Mouse (Mus musculus) telencephalon, adult 2 months (tissue): ENCODE data around the gene Plxnc1.

Experiments used
- DNase-seq: peaks from one replicate; pipeline ENCODE4 v3.0.0-alpha.2; 2011; ENCODE audit warnings: low read depth, low spot score

Gene Plxnc1

DNA sequence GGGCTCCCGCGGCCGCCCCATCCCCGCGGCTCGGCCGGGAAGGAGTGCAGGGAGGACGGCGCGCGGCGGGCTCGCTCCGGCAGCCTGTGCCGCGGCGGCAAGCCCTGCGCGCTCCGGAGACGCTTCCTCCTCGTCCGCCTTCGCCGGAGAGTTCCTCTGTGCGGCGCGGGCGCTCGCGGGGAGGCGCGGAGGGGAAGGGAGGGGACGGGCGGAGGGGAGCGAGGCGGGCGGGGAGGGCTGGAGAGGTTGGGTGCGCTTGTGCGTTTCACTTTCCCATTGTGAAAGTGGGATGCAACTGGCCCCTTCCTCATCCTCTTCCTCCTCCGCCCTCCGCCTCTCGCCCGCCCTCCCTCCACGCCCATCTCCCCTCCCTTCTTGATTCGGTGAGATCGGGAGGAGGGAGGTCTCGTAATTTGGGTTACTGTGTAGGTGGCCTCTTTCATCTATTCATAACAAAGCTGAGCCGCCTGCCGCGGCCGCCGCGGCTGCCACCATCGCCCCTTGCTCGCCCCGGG is at the start of gene Plxnc1:
TSS of gene Plxnc1 (minus strand) at position 145 of the 515 bp plus-strand sequence.
- DNase-seq, result peak; percentile 69

DNA sequence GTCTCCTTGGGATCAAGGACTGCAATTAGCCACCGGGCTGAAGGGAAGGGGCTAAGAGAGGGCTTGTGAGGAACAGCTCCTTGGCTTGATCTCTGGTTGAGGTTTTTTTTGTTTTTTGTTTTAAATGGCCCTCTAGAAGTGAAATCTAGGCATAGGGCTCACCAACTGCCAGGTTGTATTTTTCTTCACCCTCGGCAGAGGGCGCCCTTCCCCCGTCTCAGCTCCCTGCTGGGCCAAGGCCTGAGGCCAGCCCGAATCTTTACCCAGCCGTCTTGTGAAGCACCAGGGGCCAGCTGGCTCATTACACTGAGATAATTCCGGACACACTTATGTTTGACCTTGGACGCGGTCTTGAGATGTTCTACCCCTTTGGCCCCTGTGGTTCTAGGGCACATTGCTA is 47.5 kb upstream of the Plxnc1 start:
- DNase-seq, result no peak

DNA sequence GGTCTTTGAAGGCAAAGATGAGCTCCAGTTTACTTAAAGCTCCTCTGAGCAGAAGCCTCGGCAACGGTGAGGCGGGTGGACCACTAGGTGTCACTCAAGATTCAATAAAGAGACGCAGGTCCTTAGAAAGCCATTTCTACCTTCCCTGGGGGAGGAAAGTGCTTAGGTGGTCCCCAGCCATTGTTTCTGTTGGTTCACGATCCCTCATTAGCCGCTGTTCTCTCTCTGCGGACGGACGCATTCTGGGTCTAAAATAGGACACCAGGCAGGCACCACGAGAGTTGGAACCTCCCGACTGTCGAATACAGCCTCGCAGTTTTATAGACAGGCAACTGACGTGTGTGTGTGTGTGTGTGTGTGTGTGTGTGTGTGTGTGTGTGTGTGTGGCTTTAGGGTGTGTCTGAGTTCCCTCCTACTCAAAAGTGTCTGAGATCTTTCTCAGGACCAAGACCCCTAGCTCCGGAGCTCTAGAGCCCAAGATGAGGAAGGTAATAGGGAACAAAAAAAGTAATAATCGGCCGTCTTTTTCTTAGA is 47.0 kb upstream of the Plxnc1 start:
- DNase-seq, result peak; percentile 69

DNA sequence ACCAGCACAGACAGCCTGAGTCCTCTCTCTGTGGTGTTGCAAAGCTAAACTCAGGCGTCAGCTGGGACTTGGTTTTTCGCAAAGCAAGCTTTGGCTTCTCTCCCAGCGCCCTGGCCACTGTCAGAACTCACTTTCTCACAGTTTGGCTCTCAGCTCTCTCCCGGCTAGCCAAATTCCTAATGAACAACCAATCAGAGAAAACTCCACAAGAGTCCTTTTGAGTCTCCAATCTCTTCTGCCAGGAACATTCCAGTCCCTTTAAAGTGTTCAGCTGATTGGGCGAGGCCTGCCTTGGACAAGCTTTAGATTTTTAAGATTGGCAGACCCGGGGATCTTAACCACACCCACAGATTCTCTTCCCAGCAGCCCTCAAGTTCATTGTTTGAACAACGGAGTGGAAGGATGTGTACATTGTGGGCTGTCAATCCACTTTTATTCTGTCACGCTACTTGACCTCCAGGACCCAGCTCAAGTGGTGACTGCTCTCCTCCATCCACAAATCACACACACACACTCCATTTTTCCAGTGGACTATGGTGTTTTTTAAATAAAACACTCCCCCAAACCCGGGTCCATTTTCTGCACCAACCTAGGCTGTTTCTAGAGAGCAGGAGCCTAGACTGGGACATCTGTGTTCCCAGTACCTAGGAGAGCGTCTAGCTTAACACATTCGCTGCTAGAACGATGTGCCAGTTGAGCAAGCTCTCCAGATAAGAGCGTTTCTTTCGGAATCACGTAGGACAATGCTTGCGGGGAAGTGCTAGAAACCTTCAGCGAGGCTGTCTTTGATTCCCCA is 46.3 kb upstream of the Plxnc1 start:
- DNase-seq, result no peak

DNA sequence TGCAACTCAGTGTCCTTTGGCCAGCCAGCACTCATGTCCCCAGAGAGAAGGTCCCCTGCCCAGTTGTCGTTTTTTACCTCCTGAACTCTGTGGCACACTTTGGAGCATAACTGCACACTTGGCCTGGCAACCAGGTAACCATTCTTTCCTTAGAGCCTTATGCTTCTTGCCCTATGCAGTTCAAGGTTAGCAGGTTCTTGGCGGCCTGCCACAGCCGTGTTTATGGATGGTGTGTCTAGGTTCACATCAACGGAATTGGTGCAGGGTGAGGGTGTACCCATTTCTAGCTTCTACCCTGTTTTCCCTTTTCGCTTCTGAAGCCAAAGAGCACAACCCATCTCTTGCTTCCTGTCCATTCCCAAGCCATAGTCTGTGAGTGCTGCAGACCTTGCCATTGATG is 44.7 kb upstream of the Plxnc1 start:
- no peak for DNase-seq

DNA sequence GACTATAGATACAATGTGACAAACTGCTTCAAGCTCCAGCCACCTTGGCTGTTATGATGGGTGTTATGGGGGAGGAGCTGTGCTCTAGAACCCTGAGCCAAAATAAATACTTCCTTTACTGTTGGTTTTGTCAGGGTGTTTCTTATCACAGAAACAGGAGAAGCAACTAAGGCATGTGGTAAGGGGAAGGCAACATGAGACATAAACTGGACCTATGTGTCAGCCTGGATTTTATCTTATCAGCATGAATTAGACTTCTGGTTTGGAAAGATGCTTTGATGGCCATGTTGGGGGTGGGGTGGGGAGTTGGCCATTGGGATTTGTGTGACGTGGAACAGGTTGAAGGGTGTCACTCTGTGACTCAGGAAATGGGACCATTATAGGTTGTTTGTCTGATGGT is 40.5 kb upstream of the Plxnc1 start:
- DNase-seq, result no peak

DNA sequence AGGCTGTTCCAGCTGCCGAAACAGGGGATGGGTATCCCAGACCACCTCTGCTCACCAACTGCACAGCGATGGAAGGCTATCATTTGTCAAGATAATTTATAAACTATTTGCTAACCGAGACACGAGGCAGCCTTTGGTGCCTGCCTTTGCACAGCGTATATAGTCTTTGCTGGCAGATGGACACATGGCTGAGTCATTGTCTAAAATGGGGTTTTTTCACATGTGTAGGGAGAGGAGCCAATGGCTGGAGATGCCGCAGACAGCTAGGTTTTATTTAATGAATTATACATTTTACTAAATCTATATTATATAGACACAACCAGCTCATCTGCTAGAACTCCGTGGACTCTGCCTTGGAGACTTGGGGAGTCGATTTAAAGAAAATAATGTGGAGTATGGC is 37.9 kb upstream of the Plxnc1 start:
- DNase-seq, result peak; percentile 64

DNA sequence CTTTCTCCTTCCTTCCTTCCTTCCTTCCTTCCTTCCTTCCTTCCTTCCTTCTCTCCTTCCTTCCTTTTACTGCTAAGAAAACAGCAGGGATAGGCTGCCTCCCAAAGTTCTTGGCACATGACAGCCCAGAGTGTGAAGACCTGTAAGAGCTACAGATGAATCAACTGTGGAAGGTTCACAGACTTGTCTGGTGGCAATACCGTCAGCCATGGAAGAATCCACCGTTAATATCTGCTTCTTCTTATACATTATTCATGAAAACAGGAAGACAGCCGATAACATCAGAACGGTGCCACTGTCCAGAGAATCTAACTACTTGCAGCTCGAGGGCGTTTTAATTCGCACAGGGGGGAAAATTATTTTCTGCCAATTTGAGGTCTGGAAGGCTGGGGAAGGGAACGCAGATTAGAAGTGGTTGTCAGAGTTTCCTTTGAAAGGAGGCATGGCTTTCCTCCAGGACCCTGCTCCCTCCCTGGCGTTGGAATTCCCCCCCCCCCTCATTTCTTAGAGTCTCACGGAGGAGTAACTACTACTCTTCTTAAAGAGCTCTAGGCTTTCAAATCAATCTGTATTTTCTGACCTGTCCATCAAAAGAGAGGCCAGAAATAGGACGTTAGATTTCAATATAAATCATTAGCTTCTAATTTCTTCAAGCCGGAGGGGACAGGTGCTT is 37.0 kb upstream of the Plxnc1 start:
- DNase-seq, result no peak

DNA sequence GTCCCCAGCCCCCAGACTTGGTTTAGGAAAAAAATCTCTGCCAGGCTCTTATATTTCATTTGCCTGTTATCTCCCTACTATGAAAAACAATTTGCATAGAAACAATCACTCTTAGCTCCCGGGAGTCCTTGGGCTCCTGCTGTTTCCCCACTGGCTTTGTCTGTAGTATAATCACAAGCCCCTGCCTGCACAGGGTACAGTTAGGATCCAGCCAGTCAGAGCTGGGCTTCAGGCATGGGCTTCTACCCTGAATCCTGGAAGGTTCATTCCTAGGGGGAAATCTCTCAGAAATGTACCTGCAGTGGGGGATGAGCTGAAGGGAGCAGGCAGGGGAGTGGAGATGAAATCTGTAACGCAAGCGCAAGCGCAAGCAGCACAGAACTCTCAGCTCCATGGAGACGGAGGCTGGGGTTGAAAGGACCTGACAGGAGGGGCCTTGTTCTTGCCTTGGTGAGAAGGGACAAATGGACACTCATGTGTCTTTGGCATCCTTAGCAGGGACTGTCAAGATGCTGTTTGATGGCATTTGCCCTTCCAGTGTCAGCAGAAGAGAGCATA is 33.7 kb upstream of the Plxnc1 start:
- DNase-seq, result no peak

DNA sequence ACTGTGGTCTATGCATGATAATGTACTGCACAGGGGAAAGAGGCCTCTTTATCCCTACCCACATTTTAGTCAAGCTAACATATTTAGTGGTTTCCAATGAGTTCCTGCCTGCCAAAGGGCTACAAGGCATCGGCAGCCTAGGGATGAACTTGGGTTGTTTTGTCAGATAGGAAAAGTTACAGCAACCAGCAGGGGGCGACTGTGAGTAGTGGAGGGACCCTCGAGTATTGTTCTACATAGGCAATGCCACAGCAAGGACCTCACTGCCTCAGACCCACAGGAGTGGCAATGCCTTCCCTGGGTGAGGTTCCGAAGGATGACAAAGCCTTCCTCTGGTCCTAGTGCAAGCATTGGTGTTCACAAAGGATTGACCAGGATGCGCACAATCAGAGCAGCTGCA is 31.7 kb upstream of the Plxnc1 start:
- DNase-seq, result no peak

DNA sequence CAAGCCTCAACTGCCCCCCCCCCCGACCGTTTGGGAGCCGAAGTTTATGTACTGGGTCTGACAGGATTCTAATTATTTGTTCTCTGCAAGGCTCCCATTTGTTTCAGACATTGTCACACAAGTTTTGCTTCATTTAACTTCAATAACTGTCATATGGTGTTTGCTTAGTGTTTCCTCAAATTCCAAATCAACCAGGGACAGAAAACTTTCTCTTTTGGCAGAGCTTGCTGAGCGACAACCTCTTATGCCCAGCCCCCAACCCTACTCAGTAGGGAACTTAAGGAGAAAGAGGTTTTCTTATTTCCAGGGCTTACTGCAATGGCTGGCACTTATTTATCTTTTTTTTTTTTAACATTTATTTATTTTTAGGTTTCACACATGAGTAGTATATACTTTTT is 30.5 kb upstream of the Plxnc1 start:
- no peak for DNase-seq

DNA sequence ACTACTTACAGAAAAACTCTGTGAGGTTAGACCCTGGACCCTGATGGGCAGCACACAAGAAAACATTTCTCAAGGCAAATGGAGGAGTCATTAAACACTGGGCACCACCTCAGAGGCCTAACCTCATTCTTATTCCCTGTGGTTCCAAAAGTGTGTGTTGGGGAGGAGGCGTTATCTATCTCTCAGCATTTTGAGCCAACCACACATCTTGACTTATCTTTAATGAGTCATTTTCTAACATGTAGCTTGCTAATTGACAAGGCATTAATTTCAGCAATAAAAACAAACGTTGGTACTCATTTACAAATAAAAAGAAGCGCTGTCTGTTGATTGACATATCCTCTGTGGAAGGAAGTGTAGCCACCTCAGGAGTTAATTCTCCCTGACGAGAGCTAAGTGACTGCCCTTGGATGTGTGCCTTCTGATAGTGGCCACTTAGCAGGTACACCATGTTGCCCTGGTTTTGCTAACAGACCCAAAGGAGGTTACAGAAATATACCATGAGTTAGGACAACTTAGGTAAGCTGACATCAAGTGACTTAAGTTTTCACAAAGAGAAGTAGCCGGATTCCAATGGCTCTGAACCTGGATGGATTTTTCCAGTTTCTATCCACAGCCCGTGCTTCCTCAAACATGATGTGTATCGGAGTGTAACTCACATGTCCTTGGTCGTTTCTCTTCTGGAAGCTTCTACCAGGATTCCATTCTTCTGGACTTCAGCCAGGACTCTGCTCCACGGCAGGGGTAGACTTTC is 29.9 kb upstream of the Plxnc1 start:
- DNase-seq, result no peak

DNA sequence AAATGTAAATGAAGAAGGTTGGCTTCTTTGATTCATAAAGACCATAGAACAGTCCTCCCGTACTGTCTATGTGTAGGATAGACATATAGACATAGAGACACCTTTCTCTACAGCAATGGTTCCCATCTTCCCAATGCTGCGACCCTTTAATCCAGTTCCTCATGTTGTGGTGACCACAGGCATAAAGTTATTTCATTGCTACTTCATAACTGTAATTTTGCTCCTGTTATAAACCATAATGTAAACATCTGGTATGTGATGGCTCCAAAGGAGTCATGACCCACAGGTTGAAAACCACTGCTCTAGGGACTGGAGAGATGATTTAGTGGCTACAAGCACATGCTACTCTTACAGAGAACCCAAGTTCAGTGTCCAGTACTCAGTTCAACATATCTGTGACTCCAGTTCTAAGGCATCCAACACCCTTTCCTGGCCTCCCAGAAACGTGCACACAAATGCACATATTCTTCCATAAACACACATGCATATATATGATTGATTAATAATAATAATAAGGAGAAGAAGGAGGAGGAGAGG is 27.1 kb upstream of the Plxnc1 start:
- no peak for DNase-seq

DNA sequence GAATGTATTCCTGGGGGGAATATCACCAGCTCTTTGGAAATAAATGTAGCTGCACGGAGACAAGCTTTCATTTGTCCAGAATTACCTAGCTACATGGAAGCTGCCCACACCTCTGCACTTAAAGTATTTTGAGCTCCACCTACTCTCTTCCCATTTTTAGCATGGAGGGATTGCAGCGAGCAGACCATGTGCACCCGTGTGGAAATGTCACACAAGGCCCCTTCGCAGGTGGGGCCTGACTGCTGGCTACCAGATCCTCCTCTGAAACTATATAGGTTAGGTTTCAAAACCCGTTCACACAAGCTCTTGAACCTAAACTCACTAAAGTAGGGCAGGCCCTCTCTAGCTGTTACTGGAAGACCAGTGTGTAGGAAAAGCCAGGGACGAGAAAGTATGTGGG is 25.6 kb upstream of the Plxnc1 start:
- peak; percentile 73 for DNase-seq

DNA sequence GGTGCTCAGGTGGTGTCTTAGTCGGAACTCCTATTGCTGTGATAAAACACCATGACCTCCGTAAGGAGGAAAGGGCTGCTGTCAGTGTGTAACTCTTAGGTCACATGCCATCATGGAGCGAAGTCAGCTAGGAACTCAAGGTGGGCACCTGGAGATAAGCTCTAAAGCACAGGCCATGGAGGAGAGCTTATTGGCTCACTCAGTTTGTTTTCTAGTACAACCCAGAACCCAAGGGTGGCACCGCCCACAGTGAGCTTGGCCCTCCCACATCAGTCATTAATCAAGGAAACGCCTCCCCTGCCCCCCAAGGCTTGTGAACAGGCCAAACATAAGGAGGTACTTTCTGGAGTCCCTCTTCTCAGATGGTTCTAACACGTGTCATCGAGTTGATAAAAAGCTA is 22.8 kb upstream of the Plxnc1 start:
- no peak for DNase-seq

DNA sequence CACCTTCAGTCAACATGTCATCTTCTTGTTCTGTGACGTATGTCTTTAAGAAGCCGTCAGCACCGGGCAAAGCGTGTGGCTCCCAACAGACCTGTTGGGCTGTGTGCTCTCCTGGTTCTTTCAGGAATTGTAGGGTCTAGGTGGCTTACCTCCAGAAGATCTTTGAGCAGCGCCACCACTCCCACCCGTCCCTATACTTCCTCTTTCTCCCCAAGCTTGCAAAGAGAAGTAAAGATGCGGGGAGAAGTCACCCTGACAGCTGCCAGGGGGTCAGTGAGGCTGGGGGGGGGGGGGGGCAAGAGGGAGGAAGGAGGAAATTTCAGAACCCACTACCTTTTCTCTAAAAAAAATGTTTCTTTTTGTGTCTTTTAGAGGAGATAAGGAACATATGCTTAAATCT is 22.2 kb upstream of the Plxnc1 start:
- DNase-seq, result no peak

DNA sequence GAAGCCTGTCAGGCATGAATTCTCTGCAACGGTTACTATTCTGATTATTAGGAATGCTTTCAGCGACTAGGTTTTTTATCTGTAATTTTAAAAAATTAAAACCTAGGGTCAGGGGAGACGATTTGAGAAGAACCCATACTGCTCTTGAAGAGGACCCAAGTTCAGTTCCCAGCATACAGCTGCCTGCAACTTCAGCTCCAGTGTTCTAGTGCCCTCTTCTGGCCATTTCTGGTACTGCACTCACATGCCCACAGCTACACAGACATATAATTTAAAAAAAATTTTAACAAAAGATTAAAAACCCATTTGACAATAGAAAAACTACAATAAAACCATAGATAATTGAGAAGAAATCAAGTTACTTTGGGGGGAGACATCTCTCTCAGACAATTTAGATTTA is 20.5 kb upstream of the Plxnc1 start:
- DNase-seq, result no peak

DNA sequence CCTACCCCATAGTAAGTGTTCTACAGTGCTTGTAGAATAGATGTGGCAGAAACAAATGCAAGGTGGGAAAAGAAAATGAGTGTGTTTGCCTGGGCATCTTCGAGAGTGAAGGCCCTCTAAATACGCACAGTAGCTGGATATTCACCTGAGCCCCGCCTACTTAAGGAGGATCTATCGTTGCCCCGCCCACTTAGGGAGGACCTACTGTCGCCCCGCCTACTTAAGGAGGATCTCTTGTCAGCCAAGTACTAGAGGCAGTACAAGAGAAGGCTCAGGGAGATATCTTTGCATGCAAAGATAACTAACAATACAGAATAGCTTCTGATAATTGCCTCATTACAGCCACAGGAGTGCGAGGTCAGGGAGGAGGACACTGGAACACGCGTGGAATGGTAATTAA is 17.4 kb upstream of the Plxnc1 start:
- DNase-seq, result no peak

DNA sequence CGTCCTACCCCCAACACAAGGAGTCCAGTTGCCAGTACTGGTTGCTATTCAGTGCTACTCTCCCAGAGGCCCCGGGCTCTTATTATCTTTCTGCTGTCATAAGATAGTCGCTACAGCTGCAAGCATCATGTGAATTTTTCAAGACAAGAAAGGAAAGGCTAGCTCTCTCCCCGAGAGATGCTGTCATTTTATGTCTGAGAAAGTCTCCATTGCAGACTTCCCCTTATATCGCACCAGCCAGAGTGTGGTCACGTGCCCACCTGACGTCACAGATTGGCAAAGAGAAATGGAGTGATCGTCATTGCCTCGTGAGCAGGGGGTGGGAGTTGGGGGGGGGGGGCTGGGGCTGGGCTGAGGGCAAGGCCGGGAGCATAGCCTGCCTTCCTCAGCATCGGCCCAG is 16.6 kb upstream of the Plxnc1 start:
- no peak for DNase-seq

DNA sequence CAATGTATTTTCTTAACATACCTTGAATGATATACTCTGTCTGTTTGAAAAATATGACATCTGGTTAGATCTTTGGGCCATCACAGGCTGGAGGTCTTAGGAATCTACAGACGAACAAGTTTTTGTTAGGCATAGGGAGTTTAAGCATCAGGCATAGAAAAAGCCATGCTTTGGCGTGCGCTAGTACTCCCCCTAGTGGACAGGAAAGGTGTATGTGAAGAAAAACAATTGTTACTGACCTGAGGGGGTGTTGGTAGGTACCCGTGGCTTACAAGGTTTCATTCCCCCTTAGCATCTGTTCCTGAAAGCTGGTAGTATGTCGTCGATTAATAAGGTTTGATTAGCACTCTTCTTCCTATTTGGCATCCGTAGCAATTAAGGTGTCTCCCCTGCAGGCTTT is 13.7 kb upstream of the Plxnc1 start:
- no peak for DNase-seq

DNA sequence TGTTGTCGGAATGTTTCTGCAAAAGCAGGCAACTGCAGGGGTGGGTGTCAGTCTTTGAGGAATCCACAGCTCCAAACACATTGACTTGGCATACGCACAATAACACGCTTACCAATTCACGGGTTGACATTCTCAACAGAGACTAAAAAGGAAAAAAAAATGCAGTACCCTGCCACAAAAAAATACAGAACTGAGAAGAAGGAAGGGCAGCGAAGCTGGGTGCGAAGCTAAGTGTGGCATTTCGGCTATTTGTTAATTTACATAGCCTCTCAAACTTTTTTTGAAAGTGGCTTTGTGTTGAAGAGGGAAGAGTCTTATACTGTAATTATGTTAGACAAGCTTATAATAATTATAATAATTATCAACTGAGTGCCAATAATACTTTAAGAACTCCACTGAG is 13.1 kb upstream of the Plxnc1 start:
- no peak for DNase-seq
